ENCODE assay signal across 15 mouse cellular contexts in genomic region chr16:44109002-44109401, GRCm38 (mm10). TPM values are rescaled to one million over a fixed set of nuclear protein-coding genes. Genes with fewer than 3 reads are reported as not detected.
A peak's percentile ranks its signal among the peaks of the same experiment; 100 is the strongest.
DNase-seq lines count a peak whose midpoint lies in the region; ATAC-seq and TF ChIP-seq lines count a peak whose summit lies in the region.
"Had no signal": no experiment of that assay in that cellular context is flagged by ENCODE, and none has a peak within 500 bp of the region (broad histone marks: within the 10 kb centered on the region; RNA-seq: fewer than 3 reads in every experiment).

No protein-coding gene starts in this region.

- no peak overlapping the region for H3K4me2 ChIP-seq in heart, embryonic 16.5 days (ENCODE audit: low read depth, low read length)
- H3K4me2 ChIP-seq in heart, embryonic 11.5 days = no peak overlapping the region
- H3K4me2 ChIP-seq in lung, embryonic 14.5 days = no peak overlapping the region
- H3K4me2 ChIP-seq in stomach, postnatal 0 days (replicated peaks; ENCODE audit: low read depth) = no peak overlapping the region
- H3K4me2 ChIP-seq: hindbrain, embryonic 14.5 days; liver, embryonic 15.5 days; midbrain, embryonic 13.5 days had no signal

- no peak for TF ChIP-seq CTCF in lung, embryonic 14.5 days (IDR thresholded peaks at IDR 0.05; ENCODE audit: low read depth)
- TF ChIP-seq CTCF in stomach, postnatal 0 days (IDR thresholded peaks at IDR 0.05; ENCODE audit: low read depth) = no peak

- DNase-seq in lung, embryonic 14.5 days = peak; percentile 47
- DNase-seq in lung, postnatal 25 days (ENCODE audit: low spot score) = no peak
- DNase-seq in layer of hippocampus, adult 9-11 months = peak; percentile 73
- DNase-seq in stomach, postnatal 0 days (ENCODE audit: low spot score) = no peak
- DNase-seq in hindbrain, embryonic 10.5 days (ENCODE audit: low spot score) = no peak
- DNase-seq in ovary, postnatal 14 days (ENCODE audit: low spot score) = no peak
- DNase-seq: heart, adult 2 months; lung, postnatal 4 days; thymus, postnatal 25 days had no signal

- H3K27ac ChIP-seq in heart, embryonic 16.5 days (ENCODE audit: low read length) = no peak overlapping the region
- no peak overlapping the region for H3K27ac ChIP-seq in heart, embryonic 11.5 days (ENCODE audit: low read depth, low read length)
- no peak overlapping the region for H3K27ac ChIP-seq in lung, embryonic 14.5 days (ENCODE audit: low read depth)
- peak overlapping the region; percentile 30 for H3K27ac ChIP-seq in stomach, postnatal 0 days (replicated peaks)
- no peak overlapping the region for H3K27ac ChIP-seq in hindbrain, embryonic 10.5 days
- H3K27ac ChIP-seq: heart, adult 2 months; hindbrain, embryonic 14.5 days; liver, embryonic 15.5 days; midbrain, embryonic 13.5 days had no signal

- no peaks in the 10 kb centered on the region for H3K4me1 ChIP-seq in heart, embryonic 16.5 days (ENCODE audit: control insufficient read depth, insufficient read depth, low read length)
- H3K4me1 ChIP-seq in heart, embryonic 11.5 days (ENCODE audit: control insufficient read depth, insufficient read depth, low read length) = no peaks in the 10 kb centered on the region
- no peaks in the 10 kb centered on the region for H3K4me1 ChIP-seq in lung, embryonic 14.5 days (ENCODE audit: insufficient read depth)
- H3K4me1 ChIP-seq in stomach, postnatal 0 days (replicated peaks; ENCODE audit: control insufficient read depth, insufficient read depth) = no peaks in the 10 kb centered on the region
- no peaks in the 10 kb centered on the region for H3K4me1 ChIP-seq in hindbrain, embryonic 10.5 days (replicated peaks)
- H3K4me1 ChIP-seq: liver, embryonic 15.5 days; midbrain, embryonic 13.5 days had no signal

- H3K4me3 ChIP-seq in heart, embryonic 16.5 days (ENCODE audit: low read length) = no peak overlapping the region
- no peak overlapping the region for H3K4me3 ChIP-seq in heart, embryonic 11.5 days (ENCODE audit: low read depth, low read length)
- H3K4me3 ChIP-seq in lung, embryonic 14.5 days (ENCODE audit: low read depth, low read length) = no peak overlapping the region
- no peak overlapping the region for H3K4me3 ChIP-seq in stomach, postnatal 0 days (ENCODE audit: low read depth, low read length)
- H3K4me3 ChIP-seq in hindbrain, embryonic 10.5 days = no peak overlapping the region
- H3K4me3 ChIP-seq: heart, adult 2 months; liver, embryonic 15.5 days; midbrain, embryonic 13.5 days had no signal

- H3K9ac ChIP-seq in heart, embryonic 16.5 days (ENCODE audit: low read length) = no peak overlapping the region
- no peak overlapping the region for H3K9ac ChIP-seq in heart, embryonic 11.5 days (ENCODE audit: low read depth, low read length)
- H3K9ac ChIP-seq in lung, embryonic 14.5 days = no peak overlapping the region
- no peak overlapping the region for H3K9ac ChIP-seq in stomach, postnatal 0 days (ENCODE audit: low read length)
- H3K9ac ChIP-seq: hindbrain, embryonic 14.5 days; liver, embryonic 15.5 days; midbrain, embryonic 13.5 days had no signal

- ATAC-seq in heart, embryonic 16.5 days (replicated peaks; ENCODE audit: extremely low read depth, insufficient read depth, low FRiP score) = peak; percentile 41; the same call in 1 of the 2 replicates
- ATAC-seq in heart, embryonic 11.5 days (replicated peaks; ENCODE audit: insufficient number of reproducible peaks, low FRiP score, low TSS enrichment) = no peak
- no peak for ATAC-seq in lung, embryonic 14.5 days (ENCODE audit: insufficient read depth)
- peak; percentile 18; the same call in 1 of the 2 replicates for ATAC-seq in stomach, postnatal 0 days (ENCODE audit: low FRiP score, low TSS enrichment)
- ATAC-seq: forebrain, embryonic 16.5 days; midbrain, embryonic 13.5 days had no signal

- no peaks in the 10 kb centered on the region for H3K27me3 ChIP-seq in heart, embryonic 16.5 days (ENCODE audit: control insufficient read depth, insufficient read depth, low read length)
- no peaks in the 10 kb centered on the region for H3K27me3 ChIP-seq in heart, embryonic 11.5 days (ENCODE audit: control insufficient read depth, insufficient read depth, low read length)
- no peaks in the 10 kb centered on the region for H3K27me3 ChIP-seq in lung, embryonic 14.5 days (ENCODE audit: insufficient read depth, low read length)
- no peaks in the 10 kb centered on the region for H3K27me3 ChIP-seq in stomach, postnatal 0 days (ENCODE audit: control insufficient read depth, insufficient read depth, low read length)
- H3K27me3 ChIP-seq in hindbrain, embryonic 10.5 days (ENCODE audit: insufficient read depth, poor library complexity, severe bottlenecking) = no peaks in the 10 kb centered on the region
- H3K27me3 ChIP-seq: liver, embryonic 15.5 days; midbrain, embryonic 13.5 days had no signal

- whole genome bisulfite sequencing in heart, embryonic 16.5 days = 68% methylated on average over 4 of the region's 4 CpGs
- 79% methylated on average over 4 of the region's 4 CpGs for WGBS in heart, embryonic 11.5 days (ENCODE audit: insufficient replicate concordance)
- WGBS in lung, embryonic 14.5 days = 48% methylated on average over 4 of the region's 4 CpGs
- 51% methylated on average over 4 of the region's 4 CpGs for WGBS in stomach, postnatal 0 days
- WGBS in hindbrain, embryonic 10.5 days = 89% methylated on average over 4 of the region's 4 CpGs

- no peak for TF ChIP-seq EP300 in stomach, postnatal 0 days (optimal IDR thresholded peaks at IDR 0.05)

- no peaks in the 10 kb centered on the region for H3K9me3 ChIP-seq in heart, embryonic 16.5 days (replicated peaks; ENCODE audit: control insufficient read depth, low read length)
- no peaks in the 10 kb centered on the region for H3K9me3 ChIP-seq in heart, embryonic 11.5 days (replicated peaks; ENCODE audit: control insufficient read depth, low read length)
- no peaks in the 10 kb centered on the region for H3K9me3 ChIP-seq in lung, embryonic 14.5 days (ENCODE audit: low read depth, low read length)
- H3K9me3 ChIP-seq in stomach, postnatal 0 days (ENCODE audit: control insufficient read depth, low read length) = no peaks in the 10 kb centered on the region
- no peaks in the 10 kb centered on the region for H3K9me3 ChIP-seq in hindbrain, embryonic 10.5 days
- H3K9me3 ChIP-seq: liver, embryonic 15.5 days; midbrain, embryonic 13.5 days had no signal

- H3K36me3 ChIP-seq in heart, embryonic 16.5 days (ENCODE audit: control insufficient read depth, insufficient read depth) = peaks cover 42% of the 10 kb centered on the region
- H3K36me3 ChIP-seq in heart, embryonic 11.5 days (ENCODE audit: control insufficient read depth, insufficient read depth, low read length) = peaks cover 12% of the 10 kb centered on the region
- H3K36me3 ChIP-seq in lung, embryonic 14.5 days (ENCODE audit: insufficient read depth) = peaks cover 59% of the 10 kb centered on the region
- peaks cover 17% of the 10 kb centered on the region for H3K36me3 ChIP-seq in stomach, postnatal 0 days (ENCODE audit: control insufficient read depth, insufficient read depth, low read length)
- H3K36me3 ChIP-seq in hindbrain, embryonic 10.5 days = peaks cover 73% of the 10 kb centered on the region

RNA-seq across cellular contexts. Expression of gene Atp6v1a, which starts 30.5 kb away (rescaled TPM):
- polyA plus RNA-seq in heart, embryonic 16.5 days (2015; fragmentation: Nextera tagmentation; extraction: Ambion mirVana) = 36.9 and 39.7 TPM in 2 replicates
- polyA plus RNA-seq in heart, embryonic 11.5 days (2014; fragmentation: Nextera tagmentation; extraction: Ambion mirVana) = 47.0 and 53.6 TPM in 2 replicates
- polyA plus RNA-seq in lung, embryonic 14.5 days (2014; fragmentation: Nextera tagmentation; extraction: Ambion mirVana) = 56.4 and 59.6 TPM in 2 replicates
- 44.6 and 47.5 TPM in 2 replicates for polyA plus RNA-seq in stomach, postnatal 0 days (2015; fragmentation: Nextera tagmentation; extraction: Ambion mirVana)
- polyA plus RNA-seq in hindbrain, embryonic 10.5 days (2016; fragmentation: Nextera tagmentation; extraction: Ambion mirVana) = 43.3 and 47.6 TPM in 2 replicates

RNA-seq across cellular contexts. Expression of gene Naa50, which starts 30.6 kb away (rescaled TPM):
- 73.5 and 79.2 TPM in 2 replicates for polyA plus RNA-seq in heart, embryonic 16.5 days (2015; fragmentation: Nextera tagmentation; extraction: Ambion mirVana)
- polyA plus RNA-seq in heart, embryonic 11.5 days (2014; fragmentation: Nextera tagmentation; extraction: Ambion mirVana) = 58.5 and 75.5 TPM in 2 replicates
- polyA plus RNA-seq in lung, embryonic 14.5 days (2014; fragmentation: Nextera tagmentation; extraction: Ambion mirVana) = 79.0 and 82.6 TPM in 2 replicates
- polyA plus RNA-seq in stomach, postnatal 0 days (2015; fragmentation: Nextera tagmentation; extraction: Ambion mirVana) = 45.6 and 54.0 TPM in 2 replicates
- 78.0 and 123 TPM in 2 replicates for polyA plus RNA-seq in hindbrain, embryonic 10.5 days (2016; fragmentation: Nextera tagmentation; extraction: Ambion mirVana)

RNA-seq across cellular contexts. Expression of gene Gramd1c, which starts 45.9 kb away (rescaled TPM):
- 3.9 and 4.7 TPM in 2 replicates for polyA plus RNA-seq in heart, embryonic 16.5 days (2015; fragmentation: Nextera tagmentation; extraction: Ambion mirVana)
- 6.3 and 10.4 TPM in 2 replicates for polyA plus RNA-seq in heart, embryonic 11.5 days (2014; fragmentation: Nextera tagmentation; extraction: Ambion mirVana)
- 5.6 and 6.6 TPM in 2 replicates for polyA plus RNA-seq in lung, embryonic 14.5 days (2014; fragmentation: Nextera tagmentation; extraction: Ambion mirVana)
- 15.8 and 16.0 TPM in 2 replicates for polyA plus RNA-seq in stomach, postnatal 0 days (2015; fragmentation: Nextera tagmentation; extraction: Ambion mirVana)
- polyA plus RNA-seq in hindbrain, embryonic 10.5 days (2016; fragmentation: Nextera tagmentation; extraction: Ambion mirVana) = 2.5 and 3.0 TPM in 2 replicates

Comparison
In these comparisons a context has a peak if more than half of its experiments do, and no peak if none do; other contexts are left out.
1. ATAC-seq: peak in heart, embryonic 16.5 days (single experiment) and stomach, postnatal 0 days (single experiment); none in heart, embryonic 11.5 days (single experiment) and lung, embryonic 14.5 days (single experiment).
2. DNase-seq: peak in lung, embryonic 14.5 days (single experiment) and layer of hippocampus, adult 9-11 months (single experiment); none in lung, postnatal 25 days (single experiment), stomach, postnatal 0 days (single experiment), hindbrain, embryonic 10.5 days (single experiment) and ovary, postnatal 14 days (single experiment).